Mouse (Mus musculus) lung, embryonic 16.5 days (tissue): ENCODE measurements at regions not wholly inside any gene's neighbourhood (a gene's known extent, or its start where the extent isn't known, plus 50 kb on each side); places are given as distances from the start of the nearest gene placed in this dataset.

Source experiments
- ATAC-seq: fragments of 200-750 bp; cut with Nextera tagmentation; 2 replicates; pipeline ENCODE4 v1.8.0; 2017; ENCODE audit warnings: low read depth, mild to moderate bottlenecking, moderate library complexity
- H3K27ac ChIP-seq: fragments of 300-500 bp; sonication (generic); 2 replicates; pipeline ENCODE4 v1.5.1; 2014; ENCODE audit warnings: mild to moderate bottlenecking, control low read depth, low read length
- H3K27me3 ChIP-seq: fragments of 300-500 bp; sonication (generic); 2 replicates; pipeline ENCODE4 v1.6.1; 2014; ENCODE audit warnings: low read depth, low read length, mixed read lengths; ENCODE audit not compliant: control insufficient read depth, insufficient read depth
- H3K36me3 ChIP-seq: fragments of 300-500 bp; sonication (generic); 2 replicates; pipeline ENCODE4 v1.6.1; 2014; ENCODE audit warnings: low read length; ENCODE audit not compliant: control insufficient read depth, insufficient read depth
- H3K4me1 ChIP-seq: fragments of 300-500 bp; sonication (generic); replicated peaks from 2 replicates; pipeline ENCODE4 v1.6.1; 2014; ENCODE audit warnings: low read length, mixed read lengths; ENCODE audit not compliant: control insufficient read depth, insufficient read depth
- H3K4me2 ChIP-seq: fragments of 300-500 bp; sonication (generic); 2 replicates; pipeline ENCODE4 v1.6.1; 2014; ENCODE audit warnings: low read depth, low read length, control low read depth
- H3K4me3 ChIP-seq: fragments of 300-500 bp; sonication (generic); 2 replicates; pipeline ENCODE4 v1.5.1; 2014; ENCODE audit warnings: mild to moderate bottlenecking, low read length, control low read depth
- H3K9ac ChIP-seq: fragments of 300-500 bp; sonication (generic); 2 replicates; pipeline ENCODE4 v1.6.1; 2014; ENCODE audit warnings: low read length, control low read depth
- H3K9me3 ChIP-seq: fragments of 300-500 bp; sonication (generic); 2 replicates; pipeline ENCODE4 v1.6.1; 2016; ENCODE audit warnings: low read length; ENCODE audit not compliant: control insufficient read depth
- WGBS: fragments of 180-500 bp; shearing (Covaris S2); extraction: QIAGEN DNeasy Blood & Tissue Kit; methylation state at CpG from one replicate; pipeline ENCODE4 v1.1.7; 2014; 5-methylcytosine and 5-hydroxymethylcytosine counted together

DNA sequence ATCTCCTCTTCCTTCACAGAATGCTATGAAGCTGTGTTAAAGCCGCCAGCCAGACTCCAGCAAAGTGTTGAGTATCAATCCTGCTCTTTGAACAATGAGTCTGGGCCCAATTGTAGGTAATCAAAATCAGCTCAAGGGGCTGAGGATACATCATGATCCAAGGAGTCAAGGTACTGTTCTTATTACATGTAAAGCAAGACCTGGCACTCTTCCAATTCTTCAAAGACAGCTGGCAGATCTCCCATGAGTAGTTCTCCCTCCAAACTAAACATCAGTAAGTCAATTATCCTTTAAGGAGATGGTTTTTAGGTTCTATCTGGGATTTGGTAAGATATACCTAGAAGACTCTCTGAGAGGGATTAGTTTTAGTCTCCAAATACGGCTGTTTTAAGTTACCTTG is 76.5 kb upstream of the Pard3b start:
- Histone ChIP-seq H3K9me3 (no peaks in the 10 kb centered on the region), H3K27ac (no peak overlapping the region), H3K9ac (no peak overlapping the region), H3K4me3 (no peak overlapping the region), H3K4me2 (no peak overlapping the region), H3K4me1 (no peaks in the 10 kb centered on the region), H3K27me3 (no peaks in the 10 kb centered on the region), H3K36me3 (no peaks in the 10 kb centered on the region)
- WGBS = 76% methylated on average over 2 of the region's 2 CpGs
- no peak for ATAC-seq

DNA sequence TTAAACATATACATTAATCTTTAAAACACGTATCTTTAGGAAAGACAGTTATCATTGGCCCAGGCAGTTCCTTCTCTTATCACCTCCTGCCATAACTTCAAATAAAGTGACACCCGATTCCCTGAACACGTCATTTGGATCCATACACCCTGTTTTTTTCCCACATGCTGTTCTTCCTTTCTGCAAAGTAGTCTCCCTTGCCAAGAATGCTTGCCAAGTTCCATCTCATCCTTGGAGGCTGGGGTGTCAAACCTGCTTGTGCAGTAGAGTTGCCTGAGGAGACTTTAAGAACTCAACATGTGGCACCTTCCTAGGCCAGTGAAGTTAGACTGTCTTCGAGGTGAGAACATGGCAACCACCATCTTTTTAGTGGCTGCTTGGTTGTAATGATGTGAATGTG is 73.2 kb upstream of the Pard3b start:
- Histone ChIP-seq H3K4me3 (no peak overlapping the region), H3K4me1 (no peaks in the 10 kb centered on the region), H3K4me2 (no peak overlapping the region), H3K36me3 (no peaks in the 10 kb centered on the region), H3K9ac (no peak overlapping the region), H3K27ac (no peak overlapping the region), H3K27me3 (no peaks in the 10 kb centered on the region), H3K9me3 (no peaks in the 10 kb centered on the region)
- 56% methylated on average over 4 of the region's 4 CpGs for WGBS
- ATAC-seq = no peak

GRCm38 (mm10) chr1:61574276-61574675 is 64.3 kb upstream of the Pard3b start:
- no peak overlapping the region for H3K4me2 ChIP-seq
- no peak for ATAC-seq
- H3K9ac ChIP-seq = no peak overlapping the region
- no peak overlapping the region for H3K27ac ChIP-seq
- no peaks in the 10 kb centered on the region for H3K36me3 ChIP-seq
- no peaks in the 10 kb centered on the region for H3K27me3 ChIP-seq
- no peaks in the 10 kb centered on the region for H3K9me3 ChIP-seq
- no peak overlapping the region for H3K4me3 ChIP-seq
- WGBS = 66% methylated on average over 2 of the region's 2 CpGs
- H3K4me1 ChIP-seq = no peaks in the 10 kb centered on the region

DNA sequence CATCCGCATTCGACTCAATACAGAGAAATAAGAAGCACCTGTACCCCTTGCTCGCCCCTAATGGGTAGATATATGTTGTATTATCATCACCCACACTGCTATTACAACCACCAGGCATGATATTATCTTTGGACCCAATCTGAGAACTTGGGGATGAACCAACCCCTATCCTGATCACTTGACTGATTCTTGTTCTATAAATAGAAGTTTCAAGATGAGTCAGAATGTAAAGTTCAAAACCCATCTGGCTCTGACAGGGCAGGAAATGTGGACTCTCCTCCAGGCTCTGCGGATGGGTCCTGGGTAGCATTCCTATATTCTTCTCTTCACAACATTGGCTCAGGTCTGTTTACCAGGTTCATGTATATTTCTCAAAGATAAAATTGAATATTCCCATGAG is 61.9 kb upstream of the Pard3b start:
- H3K9ac ChIP-seq = no peak overlapping the region
- H3K27ac ChIP-seq = no peak overlapping the region
- no peak overlapping the region for H3K4me3 ChIP-seq
- WGBS = 74% methylated on average over 4 of the region's 4 CpGs
- no peaks in the 10 kb centered on the region for H3K36me3 ChIP-seq
- no peaks in the 10 kb centered on the region for H3K9me3 ChIP-seq
- no peaks in the 10 kb centered on the region for H3K27me3 ChIP-seq
- ATAC-seq = no peak
- no peaks in the 10 kb centered on the region for H3K4me1 ChIP-seq
- H3K4me2 ChIP-seq = no peak overlapping the region

GRCm38 (mm10) chr1:61587251-61587650 is 51.4 kb upstream of the Pard3b start:
- Histone ChIP-seq H3K4me2 (no peak overlapping the region), H3K27me3 (no peaks in the 10 kb centered on the region), H3K4me1 (no peaks in the 10 kb centered on the region), H3K36me3 (no peaks in the 10 kb centered on the region), H3K4me3 (no peak overlapping the region), H3K9me3 (no peaks in the 10 kb centered on the region), H3K9ac (no peak overlapping the region), H3K27ac (no peak overlapping the region)
- ATAC-seq = no peak
- 59% methylated on average over 8 of the region's 8 CpGs for WGBS
